8 mouse cellular contexts compared by ENCODE assay signal in genomic region chr11:62553186-62553585, GRCm38 (mm10). TPM values are rescaled to one million over a fixed set of nuclear protein-coding genes. Genes with fewer than 3 reads are reported as not detected.
DNase-seq lines count a peak whose midpoint lies in the region; ATAC-seq and TF ChIP-seq lines count a peak whose summit lies in the region.

No protein-coding gene starts in this region.

- peak overlapping the region; percentile 26 for H3K9ac ChIP-seq in limb, embryonic 14.5 days (ENCODE audit: low read depth, low read length, severe bottlenecking)
- H3K9ac ChIP-seq in stomach, embryonic 16.5 days (ENCODE audit: low read length), result peak overlapping the region; percentile 48

- no peak for TF ChIP-seq CTCF in spleen, adult 2 months (IDR thresholded peaks at IDR 0.05; ENCODE audit: extremely low read depth, insufficient read depth, insufficient read length, insufficient replicate concordance)

- no peaks in the 10 kb centered on the region for H3K4me1 ChIP-seq in spleen, adult 2 months (ENCODE audit: control insufficient read depth, insufficient read depth, insufficient read length)
- H3K4me1 ChIP-seq in limb, embryonic 14.5 days (ENCODE audit: control insufficient read depth, insufficient read depth, low read length), result peaks cover 24% of the 10 kb centered on the region
- peaks cover 26% of the 10 kb centered on the region for H3K4me1 ChIP-seq in stomach, embryonic 16.5 days (ENCODE audit: control insufficient read depth, insufficient read depth, low read length)

- no peak overlapping the region for H3K27ac ChIP-seq in spleen, adult 2 months (ENCODE audit: insufficient read depth, low read length)
- H3K27ac ChIP-seq in limb, embryonic 14.5 days (replicated peaks; ENCODE audit: low read depth, low read length), result no peak overlapping the region
- H3K27ac ChIP-seq in stomach, embryonic 16.5 days (ENCODE audit: low read length), result no peak overlapping the region

- H3K27me3 ChIP-seq in spleen, adult 2 months (ENCODE audit: control insufficient read depth, insufficient read depth, low read length), result no peaks in the 10 kb centered on the region
- no peaks in the 10 kb centered on the region for H3K27me3 ChIP-seq in limb, embryonic 14.5 days (ENCODE audit: control insufficient read depth, insufficient read depth, low read length)
- H3K27me3 ChIP-seq in stomach, embryonic 16.5 days (ENCODE audit: control insufficient read depth, insufficient read depth, low read length), result no peaks in the 10 kb centered on the region

- peak overlapping the region; percentile 93 for H3K4me2 ChIP-seq in limb, embryonic 14.5 days (replicated peaks; ENCODE audit: low read depth, low read length, severe bottlenecking)
- H3K4me2 ChIP-seq in stomach, embryonic 16.5 days (ENCODE audit: low read depth, low read length), result peak overlapping the region; percentile 97

- 4% methylated on average over 1 of the region's 1 CpGs for WGBS in spleen, adult 2 months
- WGBS in limb, embryonic 14.5 days, result 33% methylated on average over 1 of the region's 1 CpGs
- WGBS in stomach, embryonic 16.5 days, result 19% methylated on average over 1 of the region's 1 CpGs

- no peak for TF ChIP-seq POLR2A in spleen, adult 2 months (IDR thresholded peaks at IDR 0.05; ENCODE audit: low read depth, low read length)
- no peak for TF ChIP-seq POLR2A in limb, embryonic 14.5 days (IDR thresholded peaks at IDR 0.05; ENCODE audit: borderline replicate concordance, extremely low read depth, insufficient read depth, insufficient read length)

- peak; percentile 31 for DNase-seq in cerebellum, adult 9-10 months
- DNase-seq in cerebellum, postnatal 25 days, result no peak
- no peak for DNase-seq in spleen, adult 2 months (ENCODE audit: low read depth in 1 of 2, low spot score in 2 of 2)
- no peak for DNase-seq in spleen, adult 12 weeks (ENCODE audit: low spot score)
- no peak for DNase-seq in limb, embryonic 14.5 days (ENCODE audit: low spot score)
- DNase-seq in thymus, postnatal 14 days, result no peak

- H3K4me3 ChIP-seq in spleen, adult 2 months (ENCODE audit: extremely low read depth, insufficient read depth, insufficient read length), result peak overlapping the region; percentile 19
- peak overlapping the region; percentile 46 for H3K4me3 ChIP-seq in limb, embryonic 14.5 days (replicated peaks; ENCODE audit: low read length)
- peak overlapping the region; percentile 54 for H3K4me3 ChIP-seq in stomach, embryonic 16.5 days (replicated peaks; ENCODE audit: low read length)

- peaks cover 12% of the 10 kb centered on the region for H3K36me3 ChIP-seq in spleen, adult 2 months (ENCODE audit: control insufficient read depth, insufficient read depth, low read length)
- peaks cover 23% of the 10 kb centered on the region for H3K36me3 ChIP-seq in limb, embryonic 14.5 days (ENCODE audit: control insufficient read depth, insufficient read depth, low read length)
- peaks cover 21% of the 10 kb centered on the region for H3K36me3 ChIP-seq in stomach, embryonic 16.5 days (ENCODE audit: control insufficient read depth, insufficient read depth, low read length)

- no peaks in the 10 kb centered on the region for H3K9me3 ChIP-seq in limb, embryonic 14.5 days (ENCODE audit: control insufficient read depth, low read length)
- H3K9me3 ChIP-seq in stomach, embryonic 16.5 days (replicated peaks; ENCODE audit: control insufficient read depth, low read length), result no peaks in the 10 kb centered on the region

- no peak for ATAC-seq in limb, embryonic 14.5 days (ENCODE audit: low FRiP score, low read depth)
- no peak for ATAC-seq in stomach, embryonic 16.5 days (ENCODE audit: insufficient read depth, low FRiP score)
- ATAC-seq in activated CD4-positive, CD25-positive, alpha-beta regulatory T cell, adult 4 months, result no peak

RNA-seq across cellular contexts. Expression of gene Ubb, which starts 2.2 kb away (rescaled TPM):
- 1,229 and 1,312 TPM in 2 replicates for polyA plus RNA-seq in spleen, adult 2 months (2012; rRNA removed)
- 3,111 and 3,234 TPM in 2 replicates for polyA plus RNA-seq in limb, embryonic 14.5 days (2012; rRNA removed)
- 3,423 and 3,655 TPM in 2 replicates for polyA plus RNA-seq in limb, embryonic 14.5 days (2014; fragmentation: Nextera tagmentation; extraction: Ambion mirVana)
- 2,665 and 2,674 TPM in 2 replicates for polyA plus RNA-seq in stomach, embryonic 16.5 days (2015; fragmentation: Nextera tagmentation; extraction: Ambion mirVana)
- polyA plus RNA-seq in activated CD4-positive, CD25-positive, alpha-beta regulatory T cell, adult 4 months (2017; shearing (Covaris generic)), result 1,000 to 10,000 TPM; 5,033 to 6,460 TPM

RNA-seq across cellular contexts. Expression of gene Cenpv, which starts 14.1 kb away (rescaled TPM):
- 8.5 and 9.4 TPM in 2 replicates for polyA plus RNA-seq in spleen, adult 2 months (2012; rRNA removed)
- polyA plus RNA-seq in limb, embryonic 14.5 days (2012; rRNA removed), result 40.5 and 47.6 TPM in 2 replicates
- polyA plus RNA-seq in limb, embryonic 14.5 days (2014; fragmentation: Nextera tagmentation; extraction: Ambion mirVana), result 26.7 and 27.0 TPM in 2 replicates
- 4.2 and 5.7 TPM in 2 replicates for polyA plus RNA-seq in stomach, embryonic 16.5 days (2015; fragmentation: Nextera tagmentation; extraction: Ambion mirVana)
- polyA plus RNA-seq in activated CD4-positive, CD25-positive, alpha-beta regulatory T cell, adult 4 months (2017; shearing (Covaris generic)), result 1 to 10 TPM in 1 of 2 experiments, not detected in 1; 2.4 TPM

RNA-seq across cellular contexts. Expression of gene Trpv2, which starts 21.1 kb away (rescaled TPM):
- polyA plus RNA-seq in spleen, adult 2 months (2012; rRNA removed), result 35.4 and 39.8 TPM in 2 replicates
- polyA plus RNA-seq in limb, embryonic 14.5 days (2012; rRNA removed), result 2.7 and 2.8 TPM in 2 replicates
- 2.9 and 4.3 TPM in 2 replicates for polyA plus RNA-seq in limb, embryonic 14.5 days (2014; fragmentation: Nextera tagmentation; extraction: Ambion mirVana)
- polyA plus RNA-seq in stomach, embryonic 16.5 days (2015; fragmentation: Nextera tagmentation; extraction: Ambion mirVana), result 20.9 and 22.2 TPM in 2 replicates
- polyA plus RNA-seq in activated CD4-positive, CD25-positive, alpha-beta regulatory T cell, adult 4 months (2017; shearing (Covaris generic)), result 10 to 100 TPM; 76.8 to 79.0 TPM
